Mouse (Mus musculus) spleen, postnatal 36 days (tissue): ENCODE results near the gene Ythdf2.
"Not testable (repeated sequence)": the region's sequence is repeated elsewhere in the genome, so short reads cannot be mapped to it uniquely, and the experiment has no call there.

ENCODE experiments used
- DNase-seq, 2 experiments: peaks; one replicate each; pipeline ENCODE4 v3.0.0; 2022; ENCODE audit warnings: low spot score in 2 of 2, mixed read lengths in 1 of 2

Gene Ythdf2

GRCm38 (mm10) chr4:132211953-132212734 lies at the start of gene Ythdf2:
Gene Ythdf2 (minus strand): TSS chr4:132212303.
- DNase-seq, result peak; percentile 97 to 98

DNA sequence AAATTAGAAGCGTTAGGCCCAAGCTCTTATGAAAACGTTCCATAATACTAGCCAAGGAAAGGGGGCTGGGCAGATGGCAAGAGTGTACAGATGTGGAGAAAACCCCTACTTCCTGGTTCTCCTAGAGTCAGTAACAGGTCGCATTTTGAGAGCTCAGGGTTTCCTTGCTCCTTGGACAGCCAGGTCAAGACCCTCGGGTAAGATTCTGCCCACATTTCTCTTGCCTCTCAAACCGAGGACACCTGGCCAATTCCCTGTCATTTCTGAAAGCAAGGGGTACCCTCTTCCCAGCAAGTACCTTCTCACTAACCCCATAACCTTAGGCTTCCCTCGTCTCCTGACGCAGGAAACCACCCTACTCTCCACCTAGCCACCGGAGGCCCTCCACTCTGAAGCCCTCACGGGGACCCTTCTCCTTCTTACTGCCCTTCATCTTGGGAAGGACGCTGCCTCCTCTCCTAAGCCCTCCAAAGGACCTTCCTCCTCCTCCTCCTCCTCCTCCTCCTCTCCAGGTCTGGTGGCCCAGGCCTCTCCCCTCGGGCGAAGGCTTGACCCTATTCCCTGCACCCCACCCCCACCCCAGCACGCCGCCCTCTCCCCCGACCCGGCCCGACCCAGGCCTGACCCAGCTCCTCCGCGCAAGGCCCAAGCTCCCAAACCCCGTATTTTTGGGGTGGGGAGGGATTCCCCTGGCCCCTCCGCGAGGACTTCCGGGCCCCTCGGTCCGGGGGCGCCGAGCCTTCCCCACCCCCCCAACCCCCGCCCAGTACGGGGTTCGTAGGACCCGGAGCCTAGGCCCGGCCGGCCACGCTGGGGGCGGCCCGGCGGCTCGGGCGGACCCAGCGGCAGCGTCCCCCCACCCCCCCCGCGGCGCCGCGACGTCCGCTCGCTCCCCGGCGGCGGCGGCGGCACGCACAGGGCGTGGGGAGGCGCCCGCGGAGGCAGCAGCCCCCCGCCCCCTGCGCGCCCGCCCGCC lies 48.6 kb upstream of the Ythdf2 start:
- DNase-seq, result peak; percentile 42 to 51

GRCm38 (mm10) chr4:132259248-132259647 lies 47.1 kb upstream of the Ythdf2 start:
- DNase-seq, result no peak

DNA sequence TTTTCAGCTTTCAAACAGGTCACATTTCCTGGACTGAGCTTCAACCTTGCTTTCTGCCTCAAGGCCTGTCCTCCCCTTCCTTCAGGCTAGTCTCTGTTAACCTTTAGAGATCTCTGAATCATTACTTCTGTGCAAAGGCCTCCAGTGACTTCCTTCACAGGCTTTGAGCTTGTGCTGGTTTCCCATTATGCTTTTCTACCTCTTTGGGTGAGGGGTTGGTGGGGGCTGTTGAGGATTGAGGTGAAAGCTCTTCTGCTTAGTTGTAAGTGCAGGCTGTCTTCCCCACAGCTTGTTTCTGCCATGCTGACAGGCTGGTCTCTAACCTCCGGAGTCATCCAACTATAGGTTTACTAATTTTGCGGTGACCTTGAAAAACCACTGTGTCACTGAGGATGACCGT lies 44.3 kb upstream of the Ythdf2 start:
- no peak for DNase-seq

GRCm38 (mm10) chr4:132254986-132255385 lies 42.9 kb upstream of the Ythdf2 start:
- no peak for DNase-seq

- no peak for DNase-seq
These were observed 41.5 kb upstream of the Ythdf2 start for GRCm38 (mm10) chr4:132253622-132254021.

DNA sequence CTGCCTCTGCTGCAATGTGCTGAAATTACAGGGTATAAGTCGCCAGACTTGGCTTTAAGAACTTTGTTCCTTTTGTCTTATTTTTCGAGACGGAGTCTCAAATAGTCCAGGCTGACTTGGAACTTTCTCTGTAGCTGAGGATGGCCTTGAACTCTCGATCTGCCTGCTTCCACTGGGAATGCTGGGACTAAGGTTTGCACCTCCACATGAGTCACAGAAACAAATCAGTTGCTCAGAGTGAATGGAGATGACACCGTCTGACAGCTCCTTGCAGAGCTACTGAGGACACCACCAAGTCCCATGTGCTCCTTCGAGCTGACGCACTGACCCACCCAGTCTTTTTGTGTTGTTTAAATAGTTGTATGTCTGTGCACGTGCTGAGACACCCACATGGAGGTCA lies 41.0 kb upstream of the Ythdf2 start:
- no peak for DNase-seq

- peak; percentile 77 for DNase-seq
These were observed 39.5 kb upstream of the Ythdf2 start for GRCm38 (mm10) chr4:132251596-132251995.

DNA sequence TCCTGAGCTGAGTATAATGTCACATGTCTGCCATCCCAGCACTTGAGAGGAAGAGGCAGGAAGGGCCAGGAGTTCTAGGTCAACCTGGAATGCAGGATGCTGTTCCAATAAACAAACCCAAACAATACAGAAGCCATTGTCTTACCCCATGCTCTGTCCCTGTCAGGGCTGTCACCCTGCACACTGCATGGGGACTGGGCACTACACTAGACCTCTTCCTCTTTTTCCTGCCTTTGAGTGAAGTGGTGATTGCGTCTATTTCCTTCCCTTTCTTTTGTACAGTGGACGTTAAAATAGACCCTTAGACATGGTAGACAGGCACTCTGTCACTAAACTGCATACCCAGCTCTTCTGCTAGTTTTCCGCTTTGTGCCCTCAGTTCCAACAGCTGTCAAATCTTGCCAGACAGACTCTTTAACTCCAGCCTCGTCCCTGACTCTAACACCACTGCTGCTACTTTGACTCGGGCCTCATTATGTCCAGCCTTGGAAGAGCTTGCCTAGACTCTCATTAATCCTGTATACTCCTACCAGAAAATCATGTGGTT lies 35.4 kb upstream of the Ythdf2 start:
- DNase-seq, result peak; percentile 42 to 45

GRCm38 (mm10) chr4:132245643-132246042 lies 33.5 kb upstream of the Ythdf2 start:
- no peak for DNase-seq

DNA sequence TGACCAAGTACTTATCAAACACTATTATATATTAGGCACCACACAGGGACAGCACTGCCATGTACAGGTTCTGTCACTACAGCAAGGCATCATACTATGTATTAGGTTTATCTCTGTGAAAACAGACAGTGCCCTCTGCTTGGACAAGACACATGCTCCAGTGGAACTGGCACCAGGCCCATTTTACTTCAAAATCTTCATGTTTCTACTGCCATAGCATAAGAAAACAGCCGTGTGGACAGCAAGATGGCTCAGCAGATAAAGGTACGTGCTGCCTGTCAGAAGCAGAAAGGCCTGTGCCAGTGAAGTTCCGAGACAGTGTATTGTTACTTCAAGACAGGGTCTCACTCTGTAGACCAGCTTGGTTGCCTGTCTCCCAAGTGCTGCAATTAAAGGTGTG lies 29.1 kb upstream of the Ythdf2 start:
- peak; percentile 26 to 57 for DNase-seq

DNA sequence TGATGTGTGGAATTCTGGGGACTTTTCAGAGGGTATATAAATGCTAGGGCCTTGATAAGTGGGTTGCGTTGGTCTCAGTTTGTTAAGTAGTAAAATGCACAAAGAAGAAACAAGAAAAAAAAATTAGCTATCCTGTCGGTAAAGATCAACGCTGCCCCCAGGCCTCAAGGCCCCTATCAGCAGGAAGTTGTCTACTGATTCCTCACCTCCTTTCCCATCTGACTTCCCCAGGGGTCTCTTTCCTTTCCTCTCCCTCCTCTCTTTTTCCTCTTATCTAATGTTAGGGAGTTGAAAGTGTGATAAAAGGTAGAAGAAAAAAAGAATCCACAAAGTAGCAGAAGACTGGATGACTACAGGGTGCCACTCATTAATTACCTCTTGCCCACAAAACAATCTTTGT lies 28.3 kb upstream of the Ythdf2 start:
- DNase-seq, result no peak

- no peak for DNase-seq
These were observed 26.3 kb upstream of the Ythdf2 start for GRCm38 (mm10) chr4:132238356-132238755.

DNA sequence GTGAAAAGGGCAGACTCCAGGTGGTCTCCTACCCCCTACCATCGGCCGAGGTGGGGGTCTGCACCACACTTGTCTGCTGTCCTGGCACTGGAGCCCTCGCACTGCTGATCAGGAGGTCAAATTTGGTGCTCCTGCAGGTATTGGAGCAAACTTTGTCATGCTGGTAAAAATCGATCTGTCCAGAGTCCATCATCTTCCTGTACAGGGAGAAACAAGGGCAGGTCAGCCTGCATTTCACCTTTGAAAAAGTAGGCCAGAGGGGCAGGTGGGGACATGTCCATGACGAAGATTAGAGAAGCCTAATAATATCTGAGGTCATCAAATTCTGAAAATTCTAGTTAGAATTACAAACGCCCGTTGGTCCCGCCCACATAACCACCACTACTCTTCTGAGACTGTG lies 22.6 kb upstream of the Ythdf2 start:
- DNase-seq, result no peak

DNA sequence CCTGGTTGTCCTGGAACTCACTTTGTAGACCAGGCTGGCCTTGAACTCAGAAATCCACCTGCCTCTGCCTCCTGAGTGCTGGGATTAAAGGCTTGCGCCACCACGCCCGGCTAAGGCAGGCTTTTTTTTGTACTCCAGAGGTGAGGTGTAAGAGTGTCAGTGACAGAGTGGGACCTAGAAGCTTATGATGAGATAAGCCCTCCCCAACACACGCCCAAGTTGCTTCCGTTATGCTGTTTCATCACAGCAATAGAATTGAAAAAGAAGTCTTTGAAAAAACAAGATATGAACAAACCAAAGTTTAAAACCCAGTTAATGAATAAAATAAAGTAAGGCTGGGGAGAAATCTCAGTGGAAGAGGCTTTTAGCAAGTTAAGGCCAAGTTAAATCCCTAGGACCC lies 18.3 kb upstream of the Ythdf2 start:
- DNase-seq, result no peak

GRCm38 (mm10) chr4:132222001-132222400 lies 9.9 kb upstream of the Ythdf2 start:
- DNase-seq, result not testable (repeated sequence)

DNA sequence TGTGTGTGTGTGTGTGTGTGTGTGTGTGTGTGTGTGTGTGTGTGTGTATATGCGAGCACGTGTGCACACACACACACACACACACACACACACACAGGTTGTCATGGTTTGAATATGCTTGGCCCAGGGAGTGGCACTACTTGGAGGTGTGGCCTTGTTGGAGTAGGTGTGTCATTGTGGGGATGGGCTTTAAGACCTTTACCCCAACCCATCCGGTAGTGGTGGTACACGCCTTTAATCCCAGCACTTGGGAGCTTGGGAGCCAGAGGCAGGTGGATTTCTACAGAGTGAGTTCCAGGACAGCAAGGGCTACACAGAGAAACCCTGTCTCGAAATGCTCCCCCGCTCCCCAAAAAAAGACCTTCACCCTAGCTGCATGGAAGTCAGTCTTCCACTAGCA lies 6.3 kb upstream of the Ythdf2 start:
- DNase-seq, result not testable (repeated sequence)

GRCm38 (mm10) chr4:132217781-132218180 lies 5.7 kb upstream of the Ythdf2 start:
- no peak for DNase-seq

- DNase-seq, result no peak
These were observed 4.5 kb upstream of the Ythdf2 start for GRCm38 (mm10) chr4:132216602-132217001.

DNA sequence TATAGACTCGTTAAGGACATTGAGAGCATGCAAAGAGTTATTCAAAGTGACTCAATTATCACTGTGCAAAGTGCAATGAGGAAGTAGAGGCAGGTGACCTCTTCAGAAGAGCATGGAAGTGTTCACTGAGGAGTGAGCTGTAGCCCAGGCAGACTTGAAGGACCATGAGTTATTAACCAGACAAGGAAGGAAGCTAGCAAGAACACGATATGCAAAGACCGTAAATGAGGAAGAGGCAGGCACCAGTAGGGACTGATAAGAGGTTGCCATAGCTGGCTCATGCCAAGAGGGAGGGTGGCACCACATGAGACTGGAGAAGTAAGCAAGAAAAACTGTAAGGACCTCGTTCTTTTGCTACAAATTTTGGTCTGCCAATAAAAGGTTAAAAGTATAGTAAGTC lies 2.7 kb upstream of the Ythdf2 start:
- DNase-seq, result peak; percentile 64 to 70

DNA sequence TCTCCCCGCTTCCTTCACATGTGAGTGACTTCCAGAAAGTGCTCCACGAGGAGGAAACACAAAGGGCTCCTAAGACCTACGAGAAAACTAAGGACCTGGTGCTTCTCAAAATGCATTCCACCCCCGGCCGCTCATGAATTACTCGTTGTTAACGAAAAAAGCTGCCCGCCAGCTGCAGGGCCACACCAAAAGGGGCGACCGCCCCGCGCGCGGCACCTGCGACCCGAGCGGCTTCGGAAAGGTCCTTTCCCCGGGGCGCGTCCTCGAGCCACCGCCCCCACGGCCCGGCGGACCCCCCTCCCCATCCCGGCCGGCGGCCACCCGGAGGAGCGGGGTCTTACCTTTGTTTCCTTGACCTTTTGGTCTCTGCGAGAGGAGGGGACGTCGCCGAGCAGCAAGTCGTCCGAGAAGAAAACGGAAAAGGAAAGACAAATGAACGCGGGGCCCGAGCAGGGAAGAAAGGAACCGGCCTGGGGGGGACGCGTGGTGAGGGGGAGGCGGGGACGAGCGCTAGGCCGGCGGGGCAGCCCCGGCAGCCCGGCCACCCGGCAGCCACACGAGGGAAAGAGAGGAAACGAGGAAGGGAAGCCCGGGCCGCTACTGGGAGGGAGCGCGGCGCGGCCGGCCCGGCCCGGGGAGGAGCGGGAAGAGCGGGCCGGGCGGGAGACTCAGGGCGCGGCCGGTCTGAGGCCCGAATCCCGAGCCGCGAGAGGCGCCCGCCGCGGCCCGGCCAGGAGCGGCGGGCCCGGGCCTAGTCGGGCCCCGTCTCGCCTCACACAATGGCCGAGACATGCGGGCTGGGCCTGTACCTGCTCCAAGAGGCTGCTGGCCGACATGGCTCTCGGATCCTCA lies 786 bp downstream of the Ythdf2 start:
- DNase-seq, result peak; percentile 33 to 43
